Mouse (Mus musculus) ES-Bruce4 (cell line): ENCODE results near the gene Aoc2.

Source experiments
- CTCF ChIP-seq: IDR thresholded peaks from one replicate; pipeline ENCODE4 v1.8.1; 2011; ENCODE audit warnings: low read depth, low read length
- EP300 ChIP-seq: IDR thresholded peaks from 2 replicates; pipeline ENCODE4 v1.6.1; 2011; ENCODE audit warnings: low read depth, low read length; ENCODE audit not compliant: insufficient read depth
- POLR2A ChIP-seq: IDR thresholded peaks from one replicate; pipeline ENCODE4 v1.8.1; 2011; ENCODE audit warnings: low read length; ENCODE audit not compliant: insufficient read depth

DNA sequence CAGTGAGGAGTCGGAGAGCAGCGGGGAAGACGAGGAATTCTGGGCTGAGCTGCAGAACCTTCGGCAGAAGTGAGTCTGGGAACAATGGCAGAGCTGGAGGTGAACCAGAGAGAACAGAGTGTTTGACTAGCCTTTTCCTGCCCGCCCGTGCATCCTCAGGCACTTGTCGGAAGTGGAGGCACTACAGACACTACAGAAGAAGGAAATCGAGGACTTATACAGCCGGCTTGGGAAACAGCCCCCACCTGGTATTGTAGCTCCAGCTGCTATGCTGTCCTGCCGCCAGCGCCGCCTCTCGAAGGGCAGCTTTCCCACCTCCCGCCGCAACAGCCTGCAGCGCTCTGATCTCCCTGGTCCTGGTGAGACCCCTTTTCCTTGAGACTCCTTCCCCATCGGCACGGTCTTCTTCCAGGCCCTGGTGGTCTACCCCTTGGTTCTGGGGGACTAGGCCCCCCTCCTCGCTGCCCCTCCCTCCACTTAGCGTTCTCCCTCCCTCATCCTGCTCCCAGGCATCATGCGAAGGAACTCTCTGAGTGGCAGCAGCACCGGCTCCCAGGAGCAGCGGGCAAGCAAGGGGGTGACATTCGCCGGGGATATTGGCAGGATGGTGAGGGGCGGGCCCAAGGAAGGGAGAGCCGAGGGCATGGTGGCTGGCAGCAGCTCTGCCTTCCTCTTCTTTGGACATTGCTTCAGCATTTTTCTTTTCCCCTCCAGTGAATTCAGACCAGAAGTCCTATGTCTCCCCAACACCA is 48.4 kb upstream of the Aoc2 start:
- no peak for TF ChIP-seq POLR2A
- no peak for TF ChIP-seq CTCF
- no peak for TF ChIP-seq EP300
